Mouse (Mus musculus): ENCODE measurements around the gene Slc3a2.
"Not testable (repeated sequence)": the region's sequence is repeated elsewhere in the genome, so short reads cannot be mapped to it uniquely, and the experiment has no call there.

Gene Slc3a2

GRCm38 (mm10) chr19:8722907-8723573 is at the start of gene Slc3a2:
Gene Slc3a2, minus strand, starts transcription at chr19:8723369.
- peak; percentile 94 to 96 for DNase-seq

GRCm38 (mm10) chr19:8770567-8771270 is 47.5 kb upstream of the Slc3a2 start, which contains the start of gene Tmem223:
Gene Tmem223, plus strand, starts transcription at chr19:8770996.
- peak; percentile 88 for DNase-seq

- no peak for DNase-seq
Observed at GRCm38 (mm10) chr19:8765562-8765961, 42.4 kb upstream of the Slc3a2 start.

GRCm38 (mm10) chr19:8763276-8763675 is 40.1 kb upstream of the Slc3a2 start:
- DNase-seq, result no peak

- DNase-seq, result no peak
Observed at GRCm38 (mm10) chr19:8760757-8761156, 37.6 kb upstream of the Slc3a2 start.

GRCm38 (mm10) chr19:8758899-8759298 is 35.7 kb upstream of the Slc3a2 start:
- DNase-seq, result no peak

GRCm38 (mm10) chr19:8757471-8757998 is 34.4 kb upstream of the Slc3a2 start:
- no peak for DNase-seq

GRCm38 (mm10) chr19:8756635-8757387 is 33.6 kb upstream of the Slc3a2 start, which contains the start of gene Nxf1:
Gene Nxf1, plus strand, starts transcription at chr19:8757073.
- DNase-seq, result peak; percentile 97

- no peak for DNase-seq
Observed at GRCm38 (mm10) chr19:8755652-8756051, 32.5 kb upstream of the Slc3a2 start.

- DNase-seq, result no peak
Observed at GRCm38 (mm10) chr19:8747368-8747767, 24.2 kb upstream of the Slc3a2 start.

- DNase-seq, result no peak
Observed at GRCm38 (mm10) chr19:8745382-8745781, 22.2 kb upstream of the Slc3a2 start.

GRCm38 (mm10) chr19:8742176-8742575 is 19.0 kb upstream of the Slc3a2 start:
- DNase-seq, result peak in 1 of 2 experiments; percentile 27

- peak; percentile 95 to 96 for DNase-seq
Observed at GRCm38 (mm10) chr19:8741243-8741869, 18.2 kb upstream of the Slc3a2 start, which contains the start of gene Stx5a. Gene Stx5a, plus strand, starts transcription at chr19:8741413.

GRCm38 (mm10) chr19:8740603-8741002 is 17.4 kb upstream of the Slc3a2 start, which contains the start of gene 1700092M07Rik:
Gene 1700092M07Rik, plus strand, starts transcription at chr19:8740718.
- no peak for DNase-seq

GRCm38 (mm10) chr19:8739646-8740045 is 16.5 kb upstream of the Slc3a2 start:
- DNase-seq, result no peak

GRCm38 (mm10) chr19:8738911-8739310 is 15.7 kb upstream of the Slc3a2 start:
- DNase-seq, result no peak

- no peak for DNase-seq
Observed at GRCm38 (mm10) chr19:8736160-8736467, 12.9 kb upstream of the Slc3a2 start.

- DNase-seq, result peak; percentile 95 to 96
Observed at GRCm38 (mm10) chr19:8735389-8736159, 12.4 kb upstream of the Slc3a2 start, which contains the start of gene Wdr74. Gene Wdr74, plus strand, starts transcription at chr19:8735827.

- no peak for DNase-seq
Observed at GRCm38 (mm10) chr19:8734334-8734733, 11.2 kb upstream of the Slc3a2 start.

GRCm38 (mm10) chr19:8728335-8729099 is 5.3 kb upstream of the Slc3a2 start:
- DNase-seq, result not testable (repeated sequence)
